14 mouse cellular contexts compared by ENCODE assay signal in the genomic region with DNA sequence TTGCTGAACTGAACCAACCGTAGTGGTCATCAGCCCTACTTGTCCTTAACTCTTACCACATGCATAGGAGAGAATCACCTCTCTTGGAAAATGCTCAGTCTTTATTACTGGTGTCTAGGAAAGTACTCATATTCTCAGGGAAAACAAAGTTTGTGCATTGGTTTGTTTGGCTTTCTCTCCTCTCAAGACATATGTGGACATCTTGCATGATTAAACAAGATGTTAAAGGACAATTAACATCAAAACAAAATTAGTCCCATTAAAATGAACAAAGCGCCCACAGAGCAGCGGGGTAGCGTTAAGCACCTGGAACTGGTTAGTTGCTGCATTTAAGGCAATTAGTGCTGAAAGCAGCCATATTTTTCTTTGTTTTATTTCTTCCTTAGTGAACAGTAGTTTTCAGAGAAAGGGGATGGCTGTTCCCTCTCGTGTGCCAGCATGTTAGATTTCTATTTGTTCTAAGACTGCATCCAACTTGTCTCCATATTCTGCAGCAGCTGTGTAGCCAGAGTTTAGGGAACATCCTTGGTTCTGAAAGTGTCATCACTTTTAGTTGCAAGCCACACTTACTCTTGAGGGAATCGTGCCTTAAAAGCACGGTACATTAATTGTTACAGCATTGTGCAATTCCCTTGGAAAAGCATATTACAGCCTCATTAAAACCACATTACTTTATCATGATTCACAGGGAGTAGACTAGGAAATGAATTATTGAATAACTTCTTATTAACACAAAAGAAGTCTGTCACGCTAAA.
DNase-seq lines count a peak whose midpoint lies in the region; ATAC-seq lines count a peak whose summit lies in the region.
"Had no signal": no experiment of that assay in that cellular context is flagged by ENCODE, and none has a peak within 500 bp of the region (broad histone marks: within the 10 kb centered on the region; RNA-seq: fewer than 3 reads in every experiment).

No protein-coding gene starts in this region.

- no peaks in the 10 kb centered on the region for H3K36me3 ChIP-seq in midbrain, embryonic 15.5 days (replicated peaks)
- no peaks in the 10 kb centered on the region for H3K36me3 ChIP-seq in midbrain, embryonic 10.5 days
- H3K36me3 ChIP-seq in hindbrain, embryonic 16.5 days (ENCODE audit: control insufficient read depth, insufficient read depth, low read length): no peaks in the 10 kb centered on the region
- H3K36me3 ChIP-seq: intestine, embryonic 15.5 days had no signal

- H3K27me3 ChIP-seq in midbrain, embryonic 15.5 days (replicated peaks): no peaks in the 10 kb centered on the region
- H3K27me3 ChIP-seq in midbrain, embryonic 10.5 days (ENCODE audit: low read depth, poor library complexity, severe bottlenecking): no peaks in the 10 kb centered on the region
- H3K27me3 ChIP-seq in hindbrain, embryonic 16.5 days (replicated peaks; ENCODE audit: control insufficient read depth, insufficient read depth, low read length): no peaks in the 10 kb centered on the region
- H3K27me3 ChIP-seq: CH12.LX; intestine, embryonic 15.5 days had no signal

- H3K9ac ChIP-seq in midbrain, embryonic 15.5 days: no peak overlapping the region
- no peak overlapping the region for H3K9ac ChIP-seq in hindbrain, embryonic 16.5 days (ENCODE audit: low read depth, low read length)
- H3K9ac ChIP-seq: intestine, embryonic 15.5 days had no signal

- peaks cover 4% of the 10 kb centered on the region; the same call in 1 of the 2 replicates for H3K4me1 ChIP-seq in midbrain, embryonic 15.5 days
- H3K4me1 ChIP-seq in midbrain, embryonic 10.5 days: 0 out of 2 replicates have a peak, but pooled peaks cover 3% of the 10 kb centered on the region
- peaks cover 6% of the 10 kb centered on the region for H3K4me1 ChIP-seq in hindbrain, embryonic 16.5 days (ENCODE audit: control insufficient read depth, insufficient read depth, low read depth, low read length)
- H3K4me1 ChIP-seq: intestine, embryonic 15.5 days had no signal

- 68% methylated on average over 8 of the region's 8 CpGs for WGBS in midbrain, embryonic 15.5 days
- WGBS in midbrain, embryonic 10.5 days: 80% methylated on average over 8 of the region's 8 CpGs
- WGBS in hindbrain, embryonic 16.5 days: 52% methylated on average over 8 of the region's 8 CpGs

- no peaks in the 10 kb centered on the region for H3K9me3 ChIP-seq in midbrain, embryonic 15.5 days
- no peaks in the 10 kb centered on the region for H3K9me3 ChIP-seq in midbrain, embryonic 10.5 days (replicated peaks)
- H3K9me3 ChIP-seq in hindbrain, embryonic 16.5 days (ENCODE audit: control insufficient read depth, low read length): no peaks in the 10 kb centered on the region
- H3K9me3 ChIP-seq: intestine, embryonic 15.5 days had no signal

- no peak overlapping the region for H3K4me3 ChIP-seq in midbrain, embryonic 15.5 days
- H3K4me3 ChIP-seq in midbrain, embryonic 10.5 days: no peak overlapping the region
- no peak overlapping the region for H3K4me3 ChIP-seq in hindbrain, embryonic 16.5 days (ENCODE audit: low read length)
- H3K4me3 ChIP-seq: intestine, embryonic 15.5 days; myocyte had no signal

- H3K4me2 ChIP-seq in midbrain, embryonic 15.5 days: no peak overlapping the region
- H3K4me2 ChIP-seq in hindbrain, embryonic 16.5 days (ENCODE audit: low read length): no peak overlapping the region
- H3K4me2 ChIP-seq: intestine, embryonic 15.5 days had no signal

- DNase-seq in midbrain, embryonic 10.5 days (ENCODE audit: low spot score): no peak
- peak; percentile 9 for DNase-seq in embryo, embryonic 9.5 days (ENCODE audit: extremely low spot score)
- DNase-seq in retina, embryonic 14.5 days (ENCODE audit: low spot score): peak; percentile 52
- no peak for DNase-seq in yolk sac, embryonic 10.5 days (ENCODE audit: low spot score)
- no peak for DNase-seq in left cerebral cortex, adult 11 months (ENCODE audit: low spot score)
- DNase-seq in urinary bladder, adult 18-20 months (ENCODE audit: low spot score in 2 of 2): no peak
- DNase-seq: adrenal gland, adult 2 months; cerebellum, postnatal 36 days; lung, postnatal 4 days had no signal

- 0 out of 2 replicates have a peak overlapping the region, but pooled peaks have one; percentile 2 for H3K27ac ChIP-seq in midbrain, embryonic 15.5 days
- no peak overlapping the region for H3K27ac ChIP-seq in midbrain, embryonic 10.5 days (replicated peaks)
- H3K27ac ChIP-seq in hindbrain, embryonic 16.5 days (ENCODE audit: low read depth, low read length): no peak overlapping the region
- H3K27ac ChIP-seq: intestine, embryonic 15.5 days had no signal

- ATAC-seq in midbrain, embryonic 15.5 days (replicated peaks): peak; percentile 58
- ATAC-seq in hindbrain, embryonic 16.5 days: peak; percentile 65
- ATAC-seq: intestine, embryonic 15.5 days had no signal

Comparison
In these comparisons a context has a peak if more than half of its experiments do, and no peak if none do; other contexts are left out.
1. DNase-seq: peak in embryo, embryonic 9.5 days (single experiment) and retina, embryonic 14.5 days (single experiment); none in midbrain, embryonic 10.5 days (single experiment), yolk sac, embryonic 10.5 days (single experiment), left cerebral cortex, adult 11 months (single experiment) and urinary bladder, adult 18-20 months (0 of 2).